Mouse (Mus musculus): ENCODE results near the gene Hs3st1. TPM values are rescaled to one million over a fixed set of nuclear protein-coding genes. Genes with fewer than 3 reads are reported as not detected.

The Hs3st1 gene
- polyA plus RNA-seq, 1 experiment: 61.2 TPM

DNA sequence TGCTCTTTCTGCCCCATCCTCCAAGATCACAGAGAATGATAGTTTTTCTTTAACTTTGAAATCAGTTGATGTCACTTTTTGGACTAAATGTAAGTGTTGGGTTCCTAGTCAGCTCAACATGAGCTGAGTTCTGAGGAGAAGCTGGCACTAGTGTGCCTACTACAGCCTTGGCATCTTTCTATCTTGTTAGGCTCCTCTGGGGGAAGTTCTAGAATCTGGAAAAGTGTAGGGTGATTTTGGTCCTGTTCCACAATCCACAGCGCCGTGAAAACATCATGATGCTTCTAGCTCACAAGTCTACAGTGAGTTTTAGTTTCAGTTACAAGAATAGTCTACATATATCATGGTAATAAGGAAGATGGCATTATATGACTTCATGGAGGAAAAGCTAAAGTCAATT, 18.4 kb downstream of the Hs3st1 start:
- Histone ChIP-seq H3K4me3 (ENCODE audit: insufficient read depth, low read length) (no peak overlapping the region), H3K27ac (ENCODE audit: insufficient read depth, low read length) (no peak overlapping the region), H3K4me1 (ENCODE audit: control insufficient read depth, insufficient read depth, low read length) (no peaks in the 10 kb centered on the region)
- TF ChIP-seq CTCF (IDR thresholded peaks at IDR 0.05; ENCODE audit: extremely low read depth, insufficient read depth, low read length) (no peak), POLR2A (IDR thresholded peaks at IDR 0.05; ENCODE audit: extremely low read depth, insufficient read depth, low read length) (no peak)

- Histone ChIP-seq H3K4me3 (ENCODE audit: insufficient read depth, low read length) (no peak overlapping the region), H3K4me1 (ENCODE audit: control insufficient read depth, insufficient read depth, low read length) (no peaks in the 10 kb centered on the region), H3K27ac (ENCODE audit: insufficient read depth, low read length) (no peak overlapping the region)
- TF ChIP-seq CTCF (IDR thresholded peaks at IDR 0.05; ENCODE audit: extremely low read depth, insufficient read depth, low read length): no peak
Observed at GRCm38 (mm10) chr5:39733750-39734443, 21.4 kb downstream of the Hs3st1 start.

GRCm38 (mm10) chr5:39733013-39733749, 22.1 kb downstream of the Hs3st1 start:
- Histone ChIP-seq H3K4me1 (ENCODE audit: control insufficient read depth, insufficient read depth, low read length) (no peaks in the 10 kb centered on the region), H3K27ac (ENCODE audit: insufficient read depth, low read length) (no peak overlapping the region), H3K4me3 (ENCODE audit: insufficient read depth, low read length) (no peak overlapping the region)
- TF ChIP-seq CTCF (IDR thresholded peaks at IDR 0.05; ENCODE audit: extremely low read depth, insufficient read depth, low read length) (no peak), POLR2A (IDR thresholded peaks at IDR 0.05; ENCODE audit: extremely low read depth, insufficient read depth, low read length) (no peak)

DNA sequence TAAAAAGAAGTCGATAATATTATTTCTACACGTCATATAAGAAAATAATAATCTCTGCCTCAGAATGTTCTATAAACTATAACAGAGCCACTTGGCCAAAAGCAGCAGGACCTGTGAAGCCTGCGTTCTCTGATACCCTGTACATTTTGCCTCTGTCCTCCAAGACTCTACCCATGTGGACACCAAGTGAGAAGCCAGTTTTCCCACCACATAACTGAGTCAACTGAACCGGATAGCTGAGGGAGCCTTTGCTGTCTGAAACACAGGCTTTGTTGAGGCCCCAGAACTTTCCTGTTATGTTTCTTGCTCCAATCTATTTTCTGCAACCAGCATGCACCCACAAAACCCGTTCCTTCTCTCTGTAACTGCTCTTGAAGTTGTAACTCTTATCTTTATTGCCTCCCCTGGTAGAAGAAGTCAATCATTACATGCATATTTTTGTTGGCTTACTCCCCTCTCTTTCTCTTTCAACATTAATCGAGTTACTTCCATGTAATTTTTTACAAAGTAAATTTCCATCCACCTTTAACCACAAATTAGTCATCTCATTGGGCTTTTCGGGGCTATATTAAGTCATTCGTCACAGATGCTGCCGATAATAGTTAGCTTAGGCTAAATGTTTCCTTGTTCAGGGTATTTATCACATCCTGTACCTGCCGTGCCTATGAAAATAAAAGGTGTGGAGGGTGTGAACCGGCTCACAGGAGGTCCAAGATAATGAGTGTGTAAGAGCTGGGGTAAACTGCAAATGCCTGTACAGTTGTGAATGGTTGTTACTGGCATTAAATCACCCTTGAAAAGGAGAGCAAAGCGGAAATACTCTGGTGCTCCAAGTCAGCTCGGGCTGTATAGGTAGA, 39.4 kb downstream of the Hs3st1 start:
- H3K4me1 ChIP-seq (ENCODE audit: control insufficient read depth, insufficient read depth, low read length): no peaks in the 10 kb centered on the region
- no peak overlapping the region for H3K4me3 ChIP-seq (ENCODE audit: insufficient read depth, low read length)

GRCm38 (mm10) chr5:39715193-39715592, 40.1 kb downstream of the Hs3st1 start:
- no peak overlapping the region for H3K27ac ChIP-seq (ENCODE audit: insufficient read depth, low read length)
- no peak overlapping the region for H3K4me3 ChIP-seq (ENCODE audit: insufficient read depth, low read length)
- no peak for TF ChIP-seq CTCF (IDR thresholded peaks at IDR 0.05; ENCODE audit: extremely low read depth, insufficient read depth, low read length)
- TF ChIP-seq POLR2A (IDR thresholded peaks at IDR 0.05; ENCODE audit: extremely low read depth, insufficient read depth, low read length): no peak

More for the DNA sequence above, 39.4 kb downstream of the Hs3st1 start:
- no peak for TF ChIP-seq POLR2A (IDR thresholded peaks at IDR 0.05; ENCODE audit: extremely low read depth, insufficient read depth, low read length)
- no peak for TF ChIP-seq CTCF (IDR thresholded peaks at IDR 0.05; ENCODE audit: extremely low read depth, insufficient read depth, low read length)
- no peak overlapping the region for H3K27ac ChIP-seq (ENCODE audit: insufficient read depth, low read length)

DNA sequence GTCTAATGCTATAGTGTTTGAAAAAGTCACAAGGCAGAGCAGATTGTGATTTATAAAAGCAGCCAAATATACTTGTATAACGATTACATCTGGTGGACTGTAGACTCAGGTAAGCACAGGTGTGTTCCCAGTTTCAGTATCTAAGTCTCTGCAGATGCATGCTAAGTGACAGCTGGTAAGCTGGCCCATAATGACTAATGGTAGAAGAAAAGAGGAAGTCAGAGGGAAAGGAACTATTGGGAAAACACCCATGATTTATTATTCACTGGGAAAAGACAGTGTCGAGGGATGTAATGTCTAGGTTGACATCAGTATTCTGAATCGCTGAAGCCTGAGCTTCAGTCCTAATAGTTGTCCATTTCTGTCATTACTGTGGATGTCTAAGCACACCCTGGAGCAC, 49.7 kb downstream of the Hs3st1 start:
- H3K4me3 ChIP-seq (ENCODE audit: insufficient read depth, low read length): no peak overlapping the region
- no peaks in the 10 kb centered on the region for H3K4me1 ChIP-seq (ENCODE audit: control insufficient read depth, insufficient read depth, low read length)
- H3K27ac ChIP-seq (ENCODE audit: insufficient read depth, low read length): no peak overlapping the region
- no peak for TF ChIP-seq POLR2A (IDR thresholded peaks at IDR 0.05; ENCODE audit: extremely low read depth, insufficient read depth, low read length)

More at GRCm38 (mm10) chr5:39715193-39715592, 40.1 kb downstream of the Hs3st1 start:
- H3K4me1 ChIP-seq (ENCODE audit: control insufficient read depth, insufficient read depth, low read length): no peaks in the 10 kb centered on the region

- Histone ChIP-seq H3K4me1 (ENCODE audit: control insufficient read depth, insufficient read depth, low read length) (no peaks in the 10 kb centered on the region), H3K4me3 (ENCODE audit: insufficient read depth, low read length) (no peak overlapping the region), H3K27ac (ENCODE audit: insufficient read depth, low read length) (no peak overlapping the region)
- no peak for TF ChIP-seq POLR2A (IDR thresholded peaks at IDR 0.05; ENCODE audit: extremely low read depth, insufficient read depth, low read length)
- TF ChIP-seq CTCF (IDR thresholded peaks at IDR 0.05; ENCODE audit: extremely low read depth, insufficient read depth, low read length): no peak
Observed at GRCm38 (mm10) chr5:39660826-39661225, 94.4 kb downstream of the Hs3st1 start.

DNA sequence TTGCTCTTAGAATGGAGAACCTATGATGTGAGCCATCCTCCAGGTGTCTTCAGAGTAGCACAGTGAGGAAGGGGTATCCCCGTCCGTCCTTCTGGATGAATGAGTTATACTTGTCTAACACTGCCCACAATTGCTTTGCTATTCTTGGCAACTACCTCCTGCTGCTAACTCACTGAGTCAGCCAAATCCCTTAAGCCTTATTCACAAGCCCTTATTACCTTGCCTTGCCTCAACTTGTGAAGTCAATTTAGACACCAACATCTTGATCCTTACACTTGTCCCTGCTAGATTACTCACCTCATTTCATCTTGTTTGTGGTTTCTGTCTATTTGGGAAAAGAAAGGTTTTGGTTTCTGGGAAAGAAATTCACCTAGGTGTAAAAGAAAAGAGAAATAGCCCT, 95.9 kb downstream of the Hs3st1 start:
- H3K4me3 ChIP-seq (ENCODE audit: insufficient read depth, low read length): no peak overlapping the region
- H3K4me1 ChIP-seq (ENCODE audit: control insufficient read depth, insufficient read depth, low read length): no peaks in the 10 kb centered on the region
- no peak overlapping the region for H3K27ac ChIP-seq (ENCODE audit: insufficient read depth, low read length)
- no peak for TF ChIP-seq POLR2A (IDR thresholded peaks at IDR 0.05; ENCODE audit: extremely low read depth, insufficient read depth, low read length)
- TF ChIP-seq CTCF (IDR thresholded peaks at IDR 0.05; ENCODE audit: extremely low read depth, insufficient read depth, low read length): no peak

- Histone ChIP-seq H3K4me1 (ENCODE audit: control insufficient read depth, insufficient read depth, low read length) (peaks cover 4% of the 10 kb centered on the region), H3K27ac (ENCODE audit: insufficient read depth, low read length) (no peak overlapping the region)
- TF ChIP-seq CTCF (IDR thresholded peaks at IDR 0.05; ENCODE audit: extremely low read depth, insufficient read depth, low read length): no peak
- TF ChIP-seq POLR2A (IDR thresholded peaks at IDR 0.05; ENCODE audit: extremely low read depth, insufficient read depth, low read length): no peak
Observed at GRCm38 (mm10) chr5:39644827-39645380, 110.4 kb downstream of the Hs3st1 start.

More at GRCm38 (mm10) chr5:39644827-39645380, 110.4 kb downstream of the Hs3st1 start:
- H3K4me3 ChIP-seq (ENCODE audit: insufficient read depth, low read length): peak overlapping the region; percentile 83

Measured in cortical plate, adult 2 months (tissue).